Comparison of ENCODE assay signal across 24 mouse cellular contexts in genomic region chr5:66515271-66515670, GRCm38 (mm10).
"Had no signal": no experiment of that assay in that cellular context is flagged by ENCODE, and none has a peak within 500 bp of the region (broad histone marks: within the 10 kb centered on the region; RNA-seq: fewer than 3 reads in every experiment).

No protein-coding gene starts in this region.

- DNase-seq: kidney, adult 11 months; kidney, postnatal 10 days; kidney, postnatal 4 days; left cerebral cortex, postnatal 4 days; lung, adult 18-20 months; lung, postnatal 10 days; lung, postnatal 36 days; right cerebral cortex, adult 18-20 months; right cerebral cortex, postnatal 14 days; right cerebral cortex, postnatal 4 days; thymus, adult 2 months; thymus, postnatal 14 days had no signal

- H3K4me2 ChIP-seq: intestine, embryonic 15.5 days; limb, embryonic 15.5 days; liver, embryonic 12.5 days; liver, embryonic 15.5 days; lung, embryonic 15.5 days; midbrain, embryonic 13.5 days; neural tube, embryonic 15.5 days had no signal

- H3K9me3 ChIP-seq: intestine, embryonic 15.5 days; limb, embryonic 15.5 days; liver, embryonic 12.5 days; liver, embryonic 15.5 days; lung, embryonic 15.5 days; megakaryocyte, embryonic 14.5 days; midbrain, embryonic 10.5 days; midbrain, embryonic 13.5 days; neural tube, embryonic 15.5 days had no signal

- H3K4me3 ChIP-seq: intestine, embryonic 15.5 days; limb, embryonic 15.5 days; liver, embryonic 12.5 days; liver, embryonic 15.5 days; lung, embryonic 15.5 days; megakaryocyte, embryonic 14.5 days; midbrain, embryonic 10.5 days; midbrain, embryonic 13.5 days; myocyte; neural tube, embryonic 15.5 days had no signal

- H3K27me3 ChIP-seq: intestine, embryonic 15.5 days; limb, embryonic 15.5 days; liver, embryonic 12.5 days; liver, embryonic 15.5 days; lung, embryonic 15.5 days; midbrain, embryonic 13.5 days; neural tube, embryonic 15.5 days had no signal

- H3K9ac ChIP-seq: intestine, embryonic 15.5 days; limb, embryonic 15.5 days; liver, embryonic 12.5 days; liver, embryonic 15.5 days; lung, embryonic 15.5 days; midbrain, embryonic 13.5 days; neural tube, embryonic 15.5 days had no signal

- H3K36me3 ChIP-seq: intestine, embryonic 15.5 days; limb, embryonic 15.5 days; liver, embryonic 12.5 days; liver, embryonic 15.5 days; lung, embryonic 15.5 days; midbrain, embryonic 10.5 days; midbrain, embryonic 13.5 days; neural tube, embryonic 15.5 days had no signal

- H3K4me1 ChIP-seq: liver, embryonic 12.5 days; megakaryocyte, embryonic 14.5 days; midbrain, embryonic 13.5 days had no signal

- H3K27ac ChIP-seq: intestine, embryonic 15.5 days; limb, embryonic 15.5 days; liver, embryonic 12.5 days; liver, embryonic 15.5 days; lung, embryonic 15.5 days; midbrain, embryonic 10.5 days; midbrain, embryonic 13.5 days; neural tube, embryonic 15.5 days; stomach, postnatal 0 days had no signal

- ATAC-seq: intestine, embryonic 15.5 days; liver, embryonic 12.5 days; midbrain, embryonic 13.5 days; midbrain, embryonic 16.5 days had no signal
